Mouse (Mus musculus) hindbrain, embryonic 13.5 days (tissue): ENCODE results near the gene Selenon. TPM values are rescaled to one million over a fixed set of nuclear protein-coding genes. Genes with fewer than 3 reads are reported as not detected.
A peak's percentile ranks its signal among the peaks of the same experiment; 100 is the strongest.

Experiments
- ATAC-seq: fragments of 200-750 bp; cut with Nextera tagmentation; 2 replicates; pipeline ENCODE4 v1.8.0; 2017; ENCODE audit warnings: moderate TSS enrichment; ENCODE audit not compliant: low FRiP score
- H3K27ac ChIP-seq: fragments of 300-500 bp; sonication (generic); 2 replicates; pipeline ENCODE4 v1.5.1; 2015; ENCODE audit warnings: inconsistent platforms, mild to moderate bottlenecking, moderate library complexity
- H3K27me3 ChIP-seq: fragments of 300-500 bp; sonication (generic); 2 replicates; pipeline ENCODE4 v1.6.1; 2015; ENCODE audit warnings: mild to moderate bottlenecking, inconsistent platforms
- H3K36me3 ChIP-seq: fragments of 300-500 bp; sonication (generic); 2 replicates; pipeline ENCODE4 v1.6.1; 2015; ENCODE audit warnings: mild to moderate bottlenecking, inconsistent platforms
- H3K4me1 ChIP-seq: fragments of 300-500 bp; sonication (generic); replicated peaks from 2 replicates; pipeline ENCODE4 v1.6.1; 2015; ENCODE audit warnings: inconsistent platforms
- H3K4me2 ChIP-seq: fragments of 300-500 bp; sonication (generic); 2 replicates; pipeline ENCODE4 v1.6.1; 2015; ENCODE audit warnings: inconsistent platforms, mild to moderate bottlenecking, moderate library complexity
- H3K4me3 ChIP-seq: fragments of 300-500 bp; sonication (generic); 2 replicates; pipeline ENCODE4 v1.5.1; 2015; ENCODE audit warnings: mild to moderate bottlenecking, inconsistent platforms
- H3K9ac ChIP-seq: fragments of 300-500 bp; sonication (generic); 2 replicates; pipeline ENCODE4 v1.6.1; 2015; ENCODE audit warnings: mild to moderate bottlenecking, inconsistent platforms
- H3K9me3 ChIP-seq: fragments of 300-500 bp; sonication (generic); 2 replicates; pipeline ENCODE4 v1.6.1; 2016; ENCODE audit warnings: inconsistent platforms
- WGBS: fragments of 180-500 bp; shearing (Covaris S2); methylation state at CpG from one replicate; pipeline ENCODE4 v1.1.7; 2015; 5-methylcytosine and 5-hydroxymethylcytosine counted together
- polyA plus RNA-seq: library from polyadenylated mRNA; unstranded; fragments of >200 nt; fragmentation: Nextera tagmentation; extraction: Ambion mirVana; gene quantifications from 2 replicates; pipeline ENCODE4 v1.2.1, GENCODE M21; 2015

Selenon gene
- 9.5 and 11.0 TPM in 2 replicates for polyA plus RNA-seq

DNA sequence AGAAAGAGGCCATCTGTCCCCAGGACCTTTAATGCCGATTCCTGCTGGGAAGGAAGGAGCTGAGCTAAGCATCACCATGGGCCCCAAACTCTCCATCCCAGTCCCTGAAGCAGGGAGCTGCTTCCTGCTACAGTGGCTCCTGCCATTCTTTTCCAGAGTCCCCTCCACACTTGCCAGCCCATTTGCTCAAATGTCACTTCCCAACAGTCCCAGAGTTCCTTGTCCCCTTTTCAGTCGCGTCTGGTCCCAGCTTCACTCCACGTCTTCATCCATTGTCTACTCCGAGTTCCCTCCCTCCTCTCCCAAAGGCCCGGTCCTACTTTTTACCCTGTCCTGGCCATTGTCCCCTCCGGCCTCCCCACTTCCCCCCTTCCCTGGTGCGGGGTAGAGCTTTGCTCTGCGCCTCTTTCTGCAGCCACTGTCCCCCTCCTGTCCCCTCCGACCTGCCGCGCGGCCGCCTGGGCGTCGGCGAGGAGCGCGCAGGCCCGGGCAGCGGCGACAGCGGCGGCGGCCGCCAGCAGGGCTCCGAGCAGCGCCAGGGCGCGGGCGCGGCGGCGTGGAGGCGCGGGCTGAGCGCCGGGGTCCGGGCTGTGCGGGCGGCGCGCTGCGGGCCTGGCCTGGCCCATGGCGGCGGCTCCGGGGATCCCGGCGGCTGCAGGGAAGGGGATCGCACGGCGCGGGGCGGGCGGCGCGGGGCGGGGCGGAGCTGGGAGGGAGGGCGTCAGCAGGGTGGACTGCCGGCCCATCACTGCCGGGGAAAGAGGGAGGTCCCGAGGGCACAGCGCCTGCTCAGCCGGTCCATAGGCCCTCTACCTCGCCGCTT, at the start of gene Selenon:
TSS of gene Selenon (minus strand) at position 673 of the 823 bp plus-strand sequence.
- Histone ChIP-seq H3K36me3 (peaks cover 23% of the 10 kb centered on the region), H3K4me3 (peak within 1 kb of the TSS; percentile 64), H3K4me1 (peaks cover 49% of the 10 kb centered on the region), H3K9me3 (peaks cover 8% of the 10 kb centered on the region), H3K27ac (peak within 1 kb of the TSS; percentile 89), H3K9ac (peak within 1 kb of the TSS; percentile 92), H3K4me2 (peak within 1 kb of the TSS; percentile 71), H3K27me3 (no peaks in the 10 kb centered on the region)
- WGBS: 1% methylated on average over 51 of the region's 67 CpGs
- ATAC-seq: peak; percentile 73

DNA sequence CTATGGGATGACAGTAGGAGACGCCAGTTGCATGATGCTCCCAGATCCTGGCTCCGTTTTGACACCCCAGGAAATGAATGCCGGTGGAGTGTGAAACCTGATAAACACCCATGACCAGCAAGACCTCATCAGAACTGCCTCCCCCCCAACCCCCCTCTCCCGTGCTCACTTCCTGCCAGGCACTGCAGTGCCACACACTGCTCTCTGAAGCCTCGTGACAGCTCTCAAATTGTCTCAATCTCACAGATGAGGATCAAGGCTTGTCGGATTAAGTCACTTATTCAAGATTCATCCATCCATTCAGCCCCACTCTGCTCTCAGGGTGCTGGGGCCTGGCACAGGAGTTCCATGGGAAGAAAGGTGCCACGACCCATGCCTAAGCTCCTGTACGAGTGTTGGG, 49.4 kb upstream of the Selenon start:
- Histone ChIP-seq H3K27ac (no peak overlapping the region), H3K27me3 (no peaks in the 10 kb centered on the region), H3K4me2 (no peak overlapping the region), H3K36me3 (no peaks in the 10 kb centered on the region), H3K9ac (0 out of 2 replicates have a peak overlapping the region, but pooled peaks have one; percentile 5), H3K4me3 (no peak overlapping the region), H3K9me3 (no peaks in the 10 kb centered on the region), H3K4me1 (peaks cover 60% of the 10 kb centered on the region)
- 63% methylated on average over 8 of the region's 8 CpGs for WGBS
- ATAC-seq: no peak

DNA sequence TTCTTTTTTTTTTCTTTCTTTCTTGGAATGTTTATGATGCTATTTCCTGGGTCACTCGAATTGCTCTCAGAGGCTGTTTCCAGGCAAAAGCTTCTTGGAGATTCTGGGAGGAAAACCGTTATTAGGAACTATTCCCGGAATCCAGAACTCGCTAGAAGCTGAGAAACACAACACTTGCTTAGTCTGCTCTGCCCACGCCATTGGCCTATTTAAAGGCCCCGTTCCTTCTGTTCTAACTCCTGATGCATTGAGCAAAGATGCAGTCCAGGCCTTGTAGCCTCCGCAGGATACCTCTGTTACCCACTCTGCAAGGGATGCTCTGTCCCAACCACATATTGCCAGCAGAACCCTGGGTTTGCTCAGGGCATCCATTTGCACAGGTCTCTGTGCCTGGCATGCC, 48.8 kb upstream of the Selenon start:
- Histone ChIP-seq H3K4me2 (no peak overlapping the region), H3K27me3 (no peaks in the 10 kb centered on the region), H3K9ac (no peak overlapping the region), H3K36me3 (no peaks in the 10 kb centered on the region), H3K9me3 (no peaks in the 10 kb centered on the region), H3K4me1 (peaks cover 54% of the 10 kb centered on the region), H3K27ac (no peak overlapping the region), H3K4me3 (no peak overlapping the region)
- ATAC-seq: no peak
- WGBS: 84% methylated on average over 7 of the region's 7 CpGs

DNA sequence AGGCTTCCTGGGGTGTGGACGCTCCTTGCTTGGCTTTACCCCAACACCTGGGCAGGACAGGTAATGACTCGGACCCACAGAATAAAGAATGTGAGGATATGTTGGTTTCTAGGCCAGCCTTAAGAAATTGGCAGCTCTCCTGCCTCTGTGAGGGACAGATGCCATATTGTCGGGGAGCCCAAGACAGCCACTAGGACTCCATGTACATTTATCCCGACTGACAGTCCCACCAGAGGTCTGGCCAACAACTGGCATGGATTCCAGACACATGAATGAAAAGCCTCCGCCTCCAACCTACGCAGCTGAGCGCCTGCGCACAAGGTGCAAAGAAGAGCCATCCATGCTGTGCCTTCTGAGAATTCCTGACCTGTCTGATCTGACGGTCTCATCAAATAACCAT, 48.1 kb upstream of the Selenon start:
- no peaks in the 10 kb centered on the region for H3K36me3 ChIP-seq
- 80% methylated on average over 9 of the region's 9 CpGs for WGBS
- no peaks in the 10 kb centered on the region for H3K27me3 ChIP-seq
- no peak overlapping the region for H3K9ac ChIP-seq
- ATAC-seq: no peak
- peaks cover 50% of the 10 kb centered on the region for H3K4me1 ChIP-seq
- H3K9me3 ChIP-seq: no peaks in the 10 kb centered on the region
- no peak overlapping the region for H3K4me2 ChIP-seq
- no peak overlapping the region for H3K4me3 ChIP-seq
- H3K27ac ChIP-seq: peak overlapping the region; percentile 77

DNA sequence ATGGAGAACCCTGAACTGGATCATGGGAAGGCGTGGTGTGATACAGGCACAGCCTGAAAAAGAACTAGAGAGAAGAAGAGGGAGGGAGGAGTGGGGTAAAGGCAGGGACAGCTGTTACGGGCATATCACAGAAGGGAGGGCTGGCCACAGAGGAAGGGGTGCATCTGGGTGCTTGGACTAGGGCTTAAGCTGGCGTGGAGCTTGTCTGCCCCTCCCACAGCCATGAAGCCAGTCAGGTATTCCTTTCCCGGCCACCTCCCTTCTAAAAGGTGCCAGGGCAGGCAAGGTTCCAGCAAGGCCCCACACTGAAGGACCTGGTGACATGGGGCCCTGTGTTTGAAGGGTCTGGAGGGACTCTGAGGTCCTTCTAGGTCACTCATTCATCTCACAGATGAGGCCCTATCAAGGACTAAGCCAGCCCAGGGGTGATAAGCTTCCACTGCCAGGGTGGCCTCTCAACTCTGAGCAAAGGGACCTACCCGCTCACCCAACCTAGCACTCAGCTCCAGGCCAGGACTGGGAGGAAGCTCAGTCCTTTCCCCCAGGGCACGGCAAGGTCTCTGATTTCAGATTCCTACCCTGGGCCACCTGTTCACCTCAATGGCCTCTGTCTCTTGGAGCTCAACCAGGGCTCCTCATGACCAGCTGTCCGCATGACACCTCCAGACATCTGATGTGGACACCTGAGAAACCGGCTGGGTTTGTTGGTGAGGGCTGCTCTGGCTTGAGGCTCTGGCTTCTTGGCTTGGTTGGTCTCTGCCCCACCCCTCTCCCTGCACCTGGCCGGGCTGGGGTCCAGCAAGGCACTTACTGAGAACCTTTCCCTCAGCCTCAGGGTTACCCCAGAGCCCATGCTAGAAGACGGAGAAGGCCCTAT, 45.1 kb upstream of the Selenon start:
- no peak overlapping the region for H3K9ac ChIP-seq

DNA sequence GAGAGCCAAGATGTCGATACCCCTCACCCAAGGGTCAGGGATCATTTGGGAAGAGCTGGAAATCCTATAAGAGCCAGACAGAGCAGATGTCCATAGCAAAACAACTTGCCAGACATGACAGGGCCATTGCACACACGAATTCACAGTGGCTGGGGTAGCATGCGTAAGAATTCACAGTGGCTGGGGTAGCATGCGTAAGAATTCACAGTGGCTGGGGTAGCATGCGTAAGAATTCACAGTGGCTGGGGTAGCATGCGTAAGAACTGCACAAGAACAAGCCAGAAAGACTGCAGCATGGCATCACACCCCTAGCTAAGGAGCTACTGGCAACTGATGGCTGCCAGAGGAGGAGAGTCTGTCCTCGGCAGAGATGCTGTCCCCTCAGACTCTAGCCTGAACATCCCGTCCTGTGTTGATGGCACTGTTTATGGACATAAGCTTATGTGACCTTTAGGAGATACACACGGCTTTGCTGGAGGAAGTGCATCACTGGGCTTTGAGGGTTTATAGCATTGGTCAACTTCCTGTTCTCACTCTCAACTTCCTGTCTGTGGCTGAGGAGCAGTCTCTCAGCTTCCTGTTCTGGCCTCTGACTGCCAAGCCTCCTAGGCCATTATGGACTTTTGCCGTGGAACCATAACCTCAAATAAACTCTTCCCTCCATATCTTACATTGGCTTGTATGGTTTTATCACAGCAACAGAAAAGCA, 42.9 kb upstream of the Selenon start:
- Histone ChIP-seq H3K36me3 (no peaks in the 10 kb centered on the region), H3K4me2 (no peak overlapping the region), H3K4me3 (no peak overlapping the region), H3K27ac (no peak overlapping the region), H3K9ac (no peak overlapping the region), H3K4me1 (peaks cover 29% of the 10 kb centered on the region), H3K9me3 (no peaks in the 10 kb centered on the region), H3K27me3 (no peaks in the 10 kb centered on the region)
- ATAC-seq: no peak
- 94% methylated on average over 10 of the region's 10 CpGs for WGBS

More for the DNA sequence above, 45.1 kb upstream of the Selenon start:
- Histone ChIP-seq H3K36me3 (no peaks in the 10 kb centered on the region), H3K27me3 (no peaks in the 10 kb centered on the region), H3K4me2 (no peak overlapping the region), H3K4me1 (peaks cover 30% of the 10 kb centered on the region), H3K9me3 (no peaks in the 10 kb centered on the region), H3K27ac (no peak overlapping the region), H3K4me3 (no peak overlapping the region)
- WGBS: 89% methylated on average over 10 of the region's 10 CpGs
- ATAC-seq: no peak

DNA sequence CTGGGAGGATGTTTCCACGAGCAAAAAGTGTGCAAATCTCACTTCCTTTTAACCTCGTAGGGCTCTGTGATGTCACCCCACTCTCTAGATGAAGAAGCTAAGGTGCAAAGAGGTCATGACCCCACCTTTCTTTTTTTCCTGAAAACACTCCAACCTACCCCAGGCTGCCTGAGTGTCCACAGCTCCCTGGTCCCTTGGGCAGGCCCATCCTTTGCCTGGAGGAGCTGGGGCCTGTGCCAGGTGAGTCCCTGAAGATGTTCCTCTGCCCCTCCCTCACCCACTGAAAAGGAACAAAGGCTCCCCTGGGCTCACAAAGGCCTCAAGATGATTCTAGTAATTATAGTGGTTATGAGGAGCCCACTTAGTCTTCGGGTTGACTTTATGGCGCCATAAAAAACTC, 40.5 kb upstream of the Selenon start:
- ATAC-seq: no peak
- no peaks in the 10 kb centered on the region for H3K9me3 ChIP-seq
- no peaks in the 10 kb centered on the region for H3K27me3 ChIP-seq
- no peak overlapping the region for H3K9ac ChIP-seq
- 69% methylated on average over 4 of the region's 4 CpGs for WGBS
- H3K4me3 ChIP-seq: no peak overlapping the region
- no peak overlapping the region for H3K4me2 ChIP-seq
- H3K27ac ChIP-seq: peak overlapping the region; percentile 83
- H3K36me3 ChIP-seq: no peaks in the 10 kb centered on the region
- peaks cover 34% of the 10 kb centered on the region for H3K4me1 ChIP-seq

DNA sequence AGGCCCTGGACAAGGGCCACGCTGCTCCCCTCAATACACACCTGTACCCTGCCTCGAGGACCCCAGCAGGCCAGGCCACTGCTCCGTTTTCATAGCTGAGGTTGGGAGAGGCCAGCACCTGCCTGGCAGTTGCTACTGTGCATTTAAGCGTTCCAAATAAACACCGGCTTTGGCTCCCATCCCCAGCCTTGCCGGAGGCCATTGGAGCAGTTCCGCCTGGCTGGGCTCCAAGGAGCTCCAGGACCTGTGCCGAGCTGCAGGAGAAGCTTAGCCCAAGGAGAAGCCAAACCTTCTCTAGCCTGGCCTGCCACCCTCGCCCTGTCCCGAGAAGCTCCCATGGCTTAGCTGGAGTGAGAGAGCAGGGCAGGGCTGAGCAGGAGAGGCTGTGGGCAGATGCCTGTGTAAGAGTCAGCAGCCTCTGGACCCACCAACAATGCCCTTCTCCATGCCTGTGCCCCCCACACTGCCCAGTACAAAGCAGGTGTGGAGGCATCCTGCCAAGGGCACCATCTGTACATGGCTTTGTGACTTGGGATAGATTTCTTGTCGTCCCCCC, 39.6 kb upstream of the Selenon start:
- ATAC-seq: peak; percentile 49; the same call in 1 of the 2 replicates
- H3K36me3 ChIP-seq: no peaks in the 10 kb centered on the region
- peaks cover 34% of the 10 kb centered on the region for H3K4me1 ChIP-seq
- H3K4me2 ChIP-seq: no peak overlapping the region; the same call in 1 of the 2 replicates
- no peak overlapping the region for H3K9ac ChIP-seq
- peak overlapping the region; percentile 83 for H3K27ac ChIP-seq
- H3K4me3 ChIP-seq: no peak overlapping the region
- no peaks in the 10 kb centered on the region for H3K27me3 ChIP-seq
- WGBS: 45% methylated on average over 11 of the region's 11 CpGs
- no peaks in the 10 kb centered on the region for H3K9me3 ChIP-seq

DNA sequence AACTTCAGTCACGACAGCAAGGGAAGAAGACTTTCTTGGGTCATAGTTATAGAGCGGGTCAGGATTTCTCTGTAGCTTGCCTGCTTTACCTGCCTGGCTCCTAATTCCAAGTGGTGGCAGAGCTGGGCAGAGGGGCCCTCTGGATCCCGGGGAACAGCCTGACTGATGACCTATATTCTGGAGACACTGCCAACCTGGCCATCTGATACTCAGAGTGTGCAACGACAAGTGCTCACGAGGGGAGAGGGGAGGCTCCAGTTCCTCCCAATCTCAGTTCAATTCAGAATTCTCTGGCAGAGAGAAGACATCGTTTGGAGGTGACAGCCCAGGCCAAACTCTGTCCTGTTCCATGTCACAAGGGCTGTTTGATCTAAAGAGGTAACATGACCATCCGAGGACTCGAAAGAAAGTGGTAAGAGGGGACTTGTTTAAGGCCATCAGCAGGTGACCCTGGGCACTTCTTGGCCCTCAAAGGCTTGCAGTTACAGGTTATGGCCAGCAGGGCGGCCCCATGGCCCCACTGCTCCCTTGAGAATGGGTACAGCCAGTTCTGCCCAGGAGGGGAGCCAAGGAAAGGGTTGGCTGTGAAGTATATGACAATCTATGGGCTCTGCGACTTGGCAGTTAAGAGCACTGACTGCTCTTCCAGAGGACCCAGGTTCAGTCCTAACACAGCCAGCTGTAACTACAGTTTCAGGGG, 38.4 kb upstream of the Selenon start:
- Histone ChIP-seq H3K9ac (no peak overlapping the region), H3K4me3 (no peak overlapping the region), H3K36me3 (no peaks in the 10 kb centered on the region), H3K4me1 (peaks cover 34% of the 10 kb centered on the region), H3K27me3 (no peaks in the 10 kb centered on the region), H3K4me2 (no peak overlapping the region), H3K9me3 (no peaks in the 10 kb centered on the region), H3K27ac (0 out of 2 replicates have a peak overlapping the region, but pooled peaks have one; percentile 18)
- no peak for ATAC-seq
- 86% methylated on average over 10 of the region's 10 CpGs for WGBS

DNA sequence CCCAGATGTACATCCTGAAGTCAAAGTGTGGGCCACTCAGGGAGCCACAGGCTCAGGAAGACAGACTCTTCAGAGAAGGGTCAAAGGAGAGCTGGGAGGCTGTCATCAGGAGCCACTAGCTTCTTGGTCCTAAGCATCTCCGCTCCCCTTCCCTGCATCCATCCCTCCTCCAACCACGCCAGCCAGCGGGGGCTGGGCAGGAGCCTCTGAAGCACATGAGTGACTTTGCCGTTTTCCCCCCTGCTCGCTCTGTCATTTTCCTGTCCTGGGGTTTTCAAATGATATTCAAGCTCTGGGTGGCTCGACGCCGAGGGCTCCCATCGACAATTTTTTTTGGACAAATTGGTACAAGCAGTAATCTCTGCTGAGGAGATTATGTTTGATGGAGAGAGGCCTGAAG, 37.8 kb upstream of the Selenon start:
- H3K36me3 ChIP-seq: no peaks in the 10 kb centered on the region
- H3K27me3 ChIP-seq: no peaks in the 10 kb centered on the region
- no peak overlapping the region for H3K4me2 ChIP-seq
- H3K4me1 ChIP-seq: peaks cover 34% of the 10 kb centered on the region
- H3K4me3 ChIP-seq: no peak overlapping the region
- 0 out of 2 replicates have a peak overlapping the region, but pooled peaks have one; percentile 18 for H3K27ac ChIP-seq
- no peak for ATAC-seq
- WGBS: 66% methylated on average over 9 of the region's 9 CpGs
- H3K9me3 ChIP-seq: no peaks in the 10 kb centered on the region
- no peak overlapping the region for H3K9ac ChIP-seq

DNA sequence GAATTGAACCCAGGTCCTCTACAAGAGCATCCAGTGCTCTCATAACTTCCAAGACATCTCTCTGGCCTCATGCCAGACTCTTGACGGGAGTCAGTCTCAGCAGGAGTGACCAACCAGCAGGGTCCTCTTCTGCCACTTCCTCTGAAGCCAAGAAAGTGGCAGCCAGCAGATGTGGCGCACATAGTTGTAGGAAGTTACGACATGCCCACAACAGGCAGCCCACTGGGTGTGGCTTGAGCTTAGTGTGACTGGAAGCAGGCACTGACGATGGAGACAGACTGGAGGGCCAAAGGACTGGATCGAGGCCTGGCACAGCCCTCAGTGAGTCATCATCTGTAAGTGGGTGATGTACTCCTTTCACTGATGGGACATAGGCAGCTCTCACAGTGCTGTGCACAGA, 37.0 kb upstream of the Selenon start:
- Histone ChIP-seq H3K4me3 (no peak overlapping the region), H3K27ac (no peak overlapping the region), H3K27me3 (no peaks in the 10 kb centered on the region), H3K9me3 (no peaks in the 10 kb centered on the region), H3K36me3 (no peaks in the 10 kb centered on the region), H3K9ac (no peak overlapping the region), H3K4me2 (no peak overlapping the region), H3K4me1 (peaks cover 34% of the 10 kb centered on the region)
- ATAC-seq: no peak
- WGBS: 82% methylated on average over 5 of the region's 5 CpGs
